Mouse (Mus musculus) cortical plate, adult 2 months (tissue): ENCODE measurements at regions not wholly inside any gene's neighbourhood (a gene's known extent, or its start where the extent isn't known, plus 50 kb on each side); places are given as distances from the start of the nearest gene placed in this dataset.

ENCODE experiments used
- CTCF ChIP-seq: fragments of 200-500 bp; IDR thresholded peaks from 2 replicates; pipeline ENCODE4 v1.5.1; 2011; ENCODE audit warnings: mild to moderate bottlenecking, control low read depth, low read length; ENCODE audit not compliant: insufficient read depth; ENCODE audit errors: extremely low read depth
- POLR2A ChIP-seq: fragments of 200-500 bp; IDR thresholded peaks from 2 replicates; pipeline ENCODE4 v1.6.1; 2011; ENCODE audit warnings: mild to moderate bottlenecking, low read length, control low read depth; ENCODE audit not compliant: insufficient read depth; ENCODE audit errors: extremely low read depth

DNA sequence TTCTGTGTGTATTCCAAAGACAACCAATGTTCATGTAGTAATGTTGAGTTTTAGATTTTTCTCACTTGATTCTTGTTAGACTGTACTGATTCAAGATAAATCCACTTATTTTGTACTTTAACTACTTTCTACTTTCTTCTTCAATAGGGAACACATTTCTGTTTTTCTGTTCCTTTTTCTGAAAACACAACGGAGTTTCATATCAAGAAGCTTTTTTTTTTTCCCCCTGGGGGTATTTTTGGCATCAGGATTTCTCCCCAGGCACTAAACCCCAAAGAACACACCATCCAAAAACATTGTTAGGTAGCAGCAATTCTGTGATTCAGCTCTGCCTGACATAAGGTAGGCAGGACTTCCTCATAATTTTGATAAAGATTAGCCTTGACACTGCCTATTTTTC is 1200.7 kb downstream of the Gsdmc2 start:
- TF ChIP-seq CTCF (no peak), POLR2A (no peak)
